Mouse (Mus musculus) hindbrain, postnatal 0 days (tissue): ENCODE data around the gene A930018P22Rik. TPM values are rescaled to one million over a fixed set of nuclear protein-coding genes. Genes with fewer than 3 reads are reported as not detected.

ENCODE experiments used
- ATAC-seq: fragments of 200-750 bp; cut with Nextera tagmentation; 2 replicates; pipeline ENCODE4 v1.8.0; 2017; ENCODE audit warnings: mild to moderate bottlenecking, moderate TSS enrichment, moderate library complexity
- DNase-seq: peaks from one replicate; pipeline ENCODE4 v3.0.0-alpha.2; 2015; ENCODE audit warnings: low spot score
- H3K27ac ChIP-seq: fragments of 300-500 bp; sonication (generic); 2 replicates; pipeline ENCODE4 v1.5.1; 2014; ENCODE audit warnings: mild to moderate bottlenecking
- H3K27me3 ChIP-seq: fragments of 300-500 bp; sonication (generic); 2 replicates; pipeline ENCODE4 v1.6.1; 2014; ENCODE audit warnings: low read length, mixed read lengths; ENCODE audit not compliant: insufficient read depth
- H3K36me3 ChIP-seq: fragments of 300-500 bp; sonication (generic); 2 replicates; pipeline ENCODE4 v1.6.1; 2014; ENCODE audit warnings: low read length, mixed read lengths; ENCODE audit not compliant: insufficient read depth
- H3K4me1 ChIP-seq: fragments of 300-500 bp; sonication (generic); 2 replicates; pipeline ENCODE4 v1.6.1; 2014; ENCODE audit warnings: antibody characterized with exemption, low read length, mixed read lengths; ENCODE audit not compliant: insufficient read depth
- H3K4me2 ChIP-seq: fragments of 300-500 bp; sonication (generic); 2 replicates; pipeline ENCODE4 v1.6.1; 2014; ENCODE audit warnings: low read depth, mild to moderate bottlenecking, low read length, moderate library complexity, mixed read lengths
- H3K4me3 ChIP-seq: fragments of 300-500 bp; sonication (generic); 2 replicates; pipeline ENCODE4 v1.5.1; 2014; ENCODE audit warnings: low read length
- H3K9ac ChIP-seq: fragments of 300-500 bp; sonication (generic); replicated peaks from 2 replicates; pipeline ENCODE4 v1.6.1; 2014; ENCODE audit warnings: mild to moderate bottlenecking, low read length, moderate library complexity, mixed read lengths
- H3K9me3 ChIP-seq: fragments of 300-500 bp; sonication (generic); 2 replicates; pipeline ENCODE4 v1.6.1; 2016; ENCODE audit warnings: low read length, mixed read lengths
- CTCF ChIP-seq: IDR thresholded peaks from 2 replicates; pipeline ENCODE4 v1.5.1; 2016; ENCODE audit warnings: antibody characterized with exemption, control low read depth, low read depth
- WGBS: fragments of 180-500 bp; shearing (Covaris S2); extraction: QIAGEN DNeasy Blood & Tissue Kit; methylation state at CpG from one replicate; pipeline ENCODE4 v1.1.7; 2014; 5-methylcytosine and 5-hydroxymethylcytosine counted together
- polyA plus RNA-seq: library from polyadenylated mRNA; unstranded; fragments of >200 nt; fragmentation: Nextera tagmentation; extraction: Ambion mirVana; gene quantifications from 2 replicates; pipeline ENCODE4 v1.2.1, GENCODE M21; 2015
- total RNA-seq: library from RNA; depleted of rRNA; stranded (reverse); fragments of >200 nt; gene quantifications from 2 replicates; pipeline ENCODE4 v1.2.3, GENCODE M21; 2014; rRNA removed

A930018P22Rik gene
- total and polyA plus RNA-seq, 2 experiments from 2014 or later: 0.31 TPM; not detected in 1

DNA sequence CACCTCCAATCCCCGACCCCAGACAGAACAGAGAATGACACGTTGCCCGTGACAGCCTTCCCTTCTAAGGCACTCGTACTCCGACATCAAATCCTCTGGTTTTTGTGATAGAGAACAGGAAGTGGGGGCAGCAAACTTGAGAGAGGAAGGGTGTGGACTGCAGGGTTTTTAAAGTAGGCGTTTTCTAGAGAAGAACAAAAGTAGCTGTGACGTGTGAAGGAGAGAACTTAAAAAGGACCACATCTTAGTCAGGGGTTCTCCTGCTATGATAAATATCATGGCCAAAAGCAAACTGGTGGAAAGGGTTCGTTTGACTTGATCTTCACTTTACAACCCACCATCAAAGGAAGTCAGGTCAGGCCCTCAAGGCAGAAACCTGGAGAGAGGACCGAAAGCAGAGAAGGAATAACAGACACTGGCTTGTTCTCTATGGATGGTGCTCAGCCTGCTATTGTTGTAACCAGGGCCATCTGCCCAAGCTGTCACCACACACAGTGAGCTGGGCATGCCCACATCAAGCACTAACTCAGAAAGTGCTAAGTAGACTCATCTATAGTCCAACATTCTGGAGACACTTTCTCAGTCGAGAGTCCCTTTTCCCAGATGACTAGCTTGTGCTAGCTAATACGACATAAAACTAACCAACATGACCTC lies 50.3 kb downstream of the A930018P22Rik start:
- H3K36me3 ChIP-seq: no peaks in the 10 kb centered on the region
- H3K9me3 ChIP-seq: no peaks in the 10 kb centered on the region
- no peak for ATAC-seq
- no peak for TF ChIP-seq CTCF
- H3K9ac ChIP-seq: no peak overlapping the region
- WGBS: 73% methylated on average over 11 of the region's 11 CpGs
- H3K27me3 ChIP-seq: no peaks in the 10 kb centered on the region
- no peak for DNase-seq
- peaks cover 9% of the 10 kb centered on the region for H3K4me1 ChIP-seq
- no peak overlapping the region for H3K4me2 ChIP-seq
- H3K27ac ChIP-seq: no peak overlapping the region
- no peak overlapping the region for H3K4me3 ChIP-seq

DNA sequence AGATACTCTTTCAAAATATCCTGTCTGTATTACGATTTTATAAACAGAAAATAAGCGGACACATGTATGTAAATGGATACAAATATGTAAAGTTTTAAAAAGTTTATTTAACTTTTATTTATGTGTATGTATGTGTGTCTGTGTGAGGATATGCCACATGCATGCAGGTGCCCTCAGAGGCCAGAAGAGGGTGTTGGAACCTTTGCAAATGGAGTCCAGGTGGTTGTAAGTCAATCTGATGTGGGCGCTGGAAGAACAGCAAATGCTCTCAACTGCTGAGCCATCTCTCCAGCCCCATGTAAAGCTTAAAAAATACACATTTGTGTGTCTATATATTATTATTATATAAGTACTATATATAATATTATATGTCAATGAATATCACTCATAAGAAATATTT lies 50.9 kb downstream of the A930018P22Rik start:
- Histone ChIP-seq H3K27ac (no peak overlapping the region), H3K9ac (no peak overlapping the region), H3K27me3 (no peaks in the 10 kb centered on the region), H3K9me3 (no peaks in the 10 kb centered on the region), H3K4me3 (no peak overlapping the region), H3K36me3 (no peaks in the 10 kb centered on the region), H3K4me2 (no peak overlapping the region), H3K4me1 (peaks cover 9% of the 10 kb centered on the region)
- ATAC-seq (no peak), DNase-seq (no peak)
- 96% methylated on average over 3 of the region's 3 CpGs for WGBS
- no peak for TF ChIP-seq CTCF

Other genes starting within 250 kb of the A930018P22Rik start
- gene Lmo2, start 164.8 kb upstream of the A930018P22Rik start, total RNA-seq: 25.7 and 28.0 TPM in 2 replicates
- gene Lmo2, start 164.8 kb upstream of the A930018P22Rik start, polyA plus RNA-seq: 31.2 TPM in 2 replicates
- 59.5 and 70.6 TPM in 2 replicates for gene Fbxo3, start 95.0 kb upstream of the A930018P22Rik start, total RNA-seq
- gene Fbxo3, start 95.0 kb upstream of the A930018P22Rik start, polyA plus RNA-seq: 65.1 and 67.0 TPM in 2 replicates
- gene 4931422A03Rik, start 94.4 kb upstream of the A930018P22Rik start, total RNA-seq: not detected in 2 replicates
- 1.9 and 2.5 TPM in 2 replicates for gene 4931422A03Rik, start 94.4 kb upstream of the A930018P22Rik start, polyA plus RNA-seq
- not detected in 2 replicates for gene Gm10912, start 56.9 kb upstream of the A930018P22Rik start, total RNA-seq
- gene Gm10912, start 56.9 kb upstream of the A930018P22Rik start, polyA plus RNA-seq: not detected in 2 replicates
- gene Gm10799, start 54.2 kb upstream of the A930018P22Rik start, total RNA-seq: not detected in 2 replicates
- gene Gm10799, start 54.2 kb upstream of the A930018P22Rik start, polyA plus RNA-seq: not detected in 2 replicates
- gene Cd59b, start 52.9 kb upstream of the A930018P22Rik start, total RNA-seq: not detected in 2 replicates
- 3.5 and 3.9 TPM in 2 replicates for gene Cd59b, start 52.9 kb upstream of the A930018P22Rik start, polyA plus RNA-seq
- 2.9 and 8.9 TPM in 2 replicates for gene Cd59a, start 27.0 kb upstream of the A930018P22Rik start, total RNA-seq
- gene Cd59a, start 27.0 kb upstream of the A930018P22Rik start, polyA plus RNA-seq: 16.0 and 17.0 TPM in 2 replicates